Mouse (Mus musculus) limb, embryonic 12.5 days (tissue): Measurements from ENCODE around the gene Hydin. TPM values are rescaled to one million over a fixed set of nuclear protein-coding genes. Genes with fewer than 3 reads are reported as not detected.

Experiments used
- ATAC-seq: fragments of 200-750 bp; cut with Nextera tagmentation; 2 replicates; pipeline ENCODE4 v1.8.0; 2017; ENCODE audit warnings: low read depth, moderate TSS enrichment; ENCODE audit not compliant: insufficient number of reproducible peaks, insufficient read depth, low FRiP score, low TSS enrichment
- H3K27ac ChIP-seq: fragments of 300-500 bp; sonication (generic); 2 replicates; pipeline ENCODE4 v1.5.1; 2016; ENCODE audit warnings: mild to moderate bottlenecking, moderate library complexity
- H3K27me3 ChIP-seq: fragments of 300-500 bp; sonication (generic); 2 replicates; pipeline ENCODE4 v1.6.1; 2016; ENCODE audit warnings: mild to moderate bottlenecking, moderate library complexity
- H3K36me3 ChIP-seq: fragments of 300-500 bp; sonication (generic); 2 replicates; pipeline ENCODE4 v1.6.1; 2016; ENCODE audit warnings: mild to moderate bottlenecking, moderate library complexity
- H3K4me1 ChIP-seq: fragments of 300-500 bp; sonication (generic); replicated peaks from 2 replicates; pipeline ENCODE4 v1.6.1; 2016
- H3K4me2 ChIP-seq: fragments of 300-500 bp; sonication (generic); 2 replicates; pipeline ENCODE4 v1.6.1; 2016; ENCODE audit warnings: mild to moderate bottlenecking, moderate library complexity
- H3K4me3 ChIP-seq: fragments of 300-500 bp; sonication (generic); replicated peaks from 2 replicates; pipeline ENCODE4 v1.5.1; 2016; ENCODE audit warnings: mild to moderate bottlenecking
- H3K9ac ChIP-seq: fragments of 300-500 bp; sonication (generic); replicated peaks from 2 replicates; pipeline ENCODE4 v1.6.1; 2016; ENCODE audit warnings: mild to moderate bottlenecking, moderate library complexity
- H3K9me3 ChIP-seq: fragments of 300-500 bp; sonication (generic); 2 replicates; pipeline ENCODE4 v1.6.1; 2016; ENCODE audit warnings: mild to moderate bottlenecking, moderate library complexity
- WGBS: fragments of 180-500 bp; shearing (Covaris S2); methylation state at CpG from one replicate; pipeline ENCODE4 v1.1.7; 2016; 5-methylcytosine and 5-hydroxymethylcytosine counted together
- polyA plus RNA-seq: library from polyadenylated mRNA; unstranded; fragments of >200 nt; fragmentation: Nextera tagmentation; extraction: Ambion mirVana; gene quantifications from 2 replicates; pipeline ENCODE4 v1.2.1, GENCODE M21; 2016

Hydin gene
- polyA plus RNA-seq, 1 experiment from 2014 or later: 0.16 TPM

DNA sequence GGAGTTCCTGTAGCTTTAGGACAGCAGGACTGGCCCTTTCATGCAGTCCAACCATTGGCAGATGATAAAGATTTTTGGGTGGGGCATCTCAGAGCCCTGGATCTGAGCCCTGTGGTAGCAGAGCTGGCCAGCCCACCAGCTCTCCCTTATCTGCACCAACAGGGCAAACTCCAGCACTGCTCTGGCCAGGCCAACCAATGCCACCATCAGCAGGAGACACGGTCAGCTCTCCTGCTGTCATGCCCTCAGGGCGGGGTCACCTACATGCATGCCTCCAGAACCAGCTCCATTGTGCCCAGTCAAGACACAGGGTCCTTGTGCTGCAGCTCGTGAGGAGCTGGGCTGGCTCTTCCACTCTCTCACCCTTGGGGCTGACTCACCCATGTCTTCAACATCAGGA is 349.0 kb downstream of the Hydin start:
- 81% methylated on average over 3 of the region's 3 CpGs for WGBS
- H3K27me3 ChIP-seq: peaks cover 14% of the 10 kb centered on the region
- no peak for ATAC-seq

DNA sequence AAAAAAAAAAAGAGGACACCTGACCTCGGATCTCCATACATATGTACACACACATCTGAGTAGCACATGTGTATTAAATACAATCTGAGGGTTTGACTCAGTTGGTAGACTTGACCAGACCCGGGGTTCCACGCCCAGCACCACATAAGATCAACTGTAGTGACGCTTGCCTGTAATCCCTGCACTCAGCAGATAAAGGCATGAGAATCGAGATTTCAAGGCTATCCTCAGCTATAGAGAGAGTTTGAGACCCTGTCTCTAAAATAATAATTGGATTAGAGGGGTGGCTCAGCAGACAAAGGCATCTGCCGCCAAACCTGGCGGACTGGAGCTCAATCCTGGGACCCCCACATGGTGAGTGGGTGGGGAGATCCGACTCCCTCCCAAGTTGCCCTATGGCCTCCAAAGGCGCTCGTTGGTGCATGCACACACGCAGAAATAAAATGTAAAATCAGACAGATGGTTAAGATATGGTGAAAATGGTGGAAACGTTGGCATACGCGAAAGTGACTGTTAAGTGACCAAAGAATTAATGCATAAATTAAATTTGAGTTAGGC is 351.1 kb downstream of the Hydin start:
- H3K27me3 ChIP-seq: peaks cover 14% of the 10 kb centered on the region
- peak overlapping the region; percentile 96 for H3K4me3 ChIP-seq
- no peaks in the 10 kb centered on the region for H3K9me3 ChIP-seq
- peak overlapping the region; percentile 90 for H3K4me2 ChIP-seq
- no peak overlapping the region for H3K27ac ChIP-seq
- peaks cover 17% of the 10 kb centered on the region for H3K4me1 ChIP-seq
- WGBS: 26% methylated on average over 14 of the region's 14 CpGs
- H3K36me3 ChIP-seq: no peaks in the 10 kb centered on the region
- no peak; the same call in 1 of the 2 replicates for ATAC-seq
- H3K9ac ChIP-seq: no peak overlapping the region

More for the DNA sequence above, 349.0 kb downstream of the Hydin start:
- peaks cover 17% of the 10 kb centered on the region for H3K4me1 ChIP-seq
- no peak overlapping the region for H3K9ac ChIP-seq
- no peaks in the 10 kb centered on the region for H3K36me3 ChIP-seq
- no peak overlapping the region for H3K27ac ChIP-seq
- no peak overlapping the region for H3K4me2 ChIP-seq
- no peak overlapping the region for H3K4me3 ChIP-seq
- no peaks in the 10 kb centered on the region for H3K9me3 ChIP-seq

DNA sequence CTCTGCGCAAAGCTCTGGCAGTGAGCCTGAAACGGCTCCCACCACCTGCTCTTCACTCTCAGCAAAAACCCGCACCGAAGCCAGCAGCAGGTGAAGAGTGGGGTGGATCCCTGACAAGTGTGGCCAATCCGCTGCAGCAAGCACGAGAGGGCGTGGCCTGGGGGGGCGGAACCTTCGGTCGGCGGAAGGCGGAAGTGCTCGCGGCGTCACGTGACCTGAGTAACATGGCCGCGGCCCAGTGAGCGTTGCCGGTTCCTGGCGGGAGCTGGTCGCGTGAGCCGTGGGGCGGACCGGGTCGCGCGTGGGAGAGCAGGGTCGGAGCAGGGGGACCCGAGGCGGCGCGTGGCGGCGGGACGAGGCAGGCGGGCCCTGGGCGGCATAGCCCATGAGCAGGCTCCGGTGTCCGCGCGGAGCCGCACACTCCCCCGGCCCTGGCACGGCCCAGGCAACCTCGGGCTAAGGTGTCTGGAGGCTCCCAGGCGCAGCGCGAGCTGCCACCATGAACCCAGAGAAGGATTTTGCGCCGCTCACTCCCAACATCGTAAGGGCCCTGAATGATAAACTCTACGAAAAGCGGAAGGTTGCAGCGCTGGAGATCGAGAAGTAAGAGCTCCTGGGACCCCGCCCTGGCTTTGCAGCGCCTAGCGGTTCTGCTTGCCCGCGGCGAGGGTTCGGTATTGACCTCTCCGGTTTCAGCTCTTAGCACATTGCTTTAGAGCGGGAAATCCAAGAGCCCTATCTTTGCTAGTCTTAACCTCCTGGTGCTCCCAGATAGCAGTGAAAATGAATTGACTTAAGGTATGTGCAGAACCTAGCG is 351.8 kb downstream of the Hydin start, which contains the start of gene Vac14:
TSS of gene Vac14 (plus strand) at position 195 of the 817 bp plus-strand sequence.
- H3K9ac ChIP-seq: peak within 1 kb of the TSS; percentile 70
- WGBS: under 1% methylated on average over 66 of the region's 67 CpGs
- H3K4me2 ChIP-seq: peak within 1 kb of the TSS; percentile 90
- H3K36me3 ChIP-seq: no peaks in the 10 kb centered on the region
- no peaks in the 10 kb centered on the region for H3K9me3 ChIP-seq
- H3K27me3 ChIP-seq: peaks cover 11% of the 10 kb centered on the region
- no peak within 1 kb of the TSS for H3K27ac ChIP-seq
- peak within 1 kb of the TSS; percentile 96 for H3K4me3 ChIP-seq
- ATAC-seq: peak; percentile 93
- peaks cover 17% of the 10 kb centered on the region for H3K4me1 ChIP-seq

DNA sequence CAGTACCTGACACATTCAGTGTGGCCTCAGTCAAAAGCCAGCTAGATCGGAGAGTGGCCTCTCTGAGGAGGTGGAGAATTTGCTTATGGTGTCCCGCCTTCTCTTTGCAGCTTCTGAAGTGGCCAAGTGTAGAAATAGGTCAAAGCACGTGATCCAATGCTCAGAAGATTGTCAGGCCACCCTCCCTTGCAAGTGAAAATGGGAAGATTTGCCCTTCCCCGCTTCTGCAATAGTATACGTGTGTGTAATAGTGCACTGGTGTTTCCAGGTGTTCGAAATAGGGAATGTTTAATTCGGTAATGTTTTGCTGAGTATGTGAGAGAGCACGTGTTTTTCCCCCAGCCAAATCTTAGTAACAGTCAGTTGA is 352.4 kb downstream of the Hydin start:
- Histone ChIP-seq H3K4me2 (peak overlapping the region; percentile 90), H3K27ac (no peak overlapping the region), H3K27me3 (peaks cover 9% of the 10 kb centered on the region), H3K36me3 (no peaks in the 10 kb centered on the region), H3K9me3 (no peaks in the 10 kb centered on the region), H3K9ac (peak overlapping the region; percentile 70), H3K4me1 (peaks cover 17% of the 10 kb centered on the region), H3K4me3 (peak overlapping the region; percentile 96)
- ATAC-seq: no peak
- 29% methylated on average over 8 of the region's 8 CpGs for WGBS

DNA sequence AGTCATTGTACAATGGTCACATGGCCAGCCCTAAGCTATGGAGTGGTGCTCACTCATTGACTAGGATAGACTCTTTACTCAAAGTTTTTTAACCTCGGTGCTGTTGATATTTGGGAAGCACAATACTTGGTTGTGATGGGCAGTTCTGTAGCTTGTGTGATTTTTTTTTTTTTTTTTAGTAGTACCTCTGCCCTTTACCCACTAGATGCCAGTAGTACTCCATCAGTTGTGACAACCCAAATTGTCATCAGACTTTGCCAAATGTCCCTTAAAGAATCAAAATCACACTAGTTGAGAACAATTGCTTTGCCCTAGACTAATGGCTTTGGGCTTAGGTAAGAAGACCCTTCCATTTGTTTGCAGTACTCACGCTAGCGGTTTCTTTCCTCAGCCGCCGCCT is 353.1 kb downstream of the Hydin start:
- H3K4me1 ChIP-seq: peaks cover 17% of the 10 kb centered on the region
- no peak overlapping the region for H3K9ac ChIP-seq
- H3K4me3 ChIP-seq: 0 out of 2 replicates have a peak overlapping the region, but pooled peaks have one; percentile 96
- WGBS: 87% methylated on average over 5 of the region's 5 CpGs
- no peaks in the 10 kb centered on the region for H3K36me3 ChIP-seq
- peaks cover 9% of the 10 kb centered on the region for H3K27me3 ChIP-seq
- H3K9me3 ChIP-seq: no peaks in the 10 kb centered on the region
- ATAC-seq: no peak
- no peak overlapping the region for H3K27ac ChIP-seq
- H3K4me2 ChIP-seq: peak overlapping the region; percentile 90

DNA sequence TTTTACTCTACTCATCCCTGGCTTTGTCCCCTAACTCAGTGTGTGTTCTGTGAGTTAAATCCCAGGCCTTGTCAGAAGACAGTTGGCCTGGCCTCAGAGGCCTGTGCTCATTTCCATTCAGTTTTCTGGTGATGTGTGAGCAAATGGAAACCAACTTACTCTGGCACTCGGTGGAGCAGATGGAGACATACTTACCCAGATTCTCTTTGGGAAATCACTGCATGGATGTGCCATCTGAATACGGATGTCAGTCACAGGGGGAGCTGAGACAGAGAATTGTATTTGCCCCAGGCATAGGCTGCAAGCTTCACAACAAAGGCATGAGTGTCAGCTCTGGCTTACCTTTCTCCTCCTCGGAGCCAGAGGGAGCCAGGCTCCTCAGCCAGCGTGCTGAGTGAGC is 359.7 kb downstream of the Hydin start:
- H3K4me3 ChIP-seq: no peak overlapping the region
- no peaks in the 10 kb centered on the region for H3K36me3 ChIP-seq
- H3K4me1 ChIP-seq: no peaks in the 10 kb centered on the region
- H3K27me3 ChIP-seq: no peaks in the 10 kb centered on the region
- no peak for ATAC-seq
- 86% methylated on average over 4 of the region's 4 CpGs for WGBS
- no peak overlapping the region for H3K27ac ChIP-seq
- no peak overlapping the region for H3K9ac ChIP-seq
- H3K9me3 ChIP-seq: no peaks in the 10 kb centered on the region
- H3K4me2 ChIP-seq: no peak overlapping the region

DNA sequence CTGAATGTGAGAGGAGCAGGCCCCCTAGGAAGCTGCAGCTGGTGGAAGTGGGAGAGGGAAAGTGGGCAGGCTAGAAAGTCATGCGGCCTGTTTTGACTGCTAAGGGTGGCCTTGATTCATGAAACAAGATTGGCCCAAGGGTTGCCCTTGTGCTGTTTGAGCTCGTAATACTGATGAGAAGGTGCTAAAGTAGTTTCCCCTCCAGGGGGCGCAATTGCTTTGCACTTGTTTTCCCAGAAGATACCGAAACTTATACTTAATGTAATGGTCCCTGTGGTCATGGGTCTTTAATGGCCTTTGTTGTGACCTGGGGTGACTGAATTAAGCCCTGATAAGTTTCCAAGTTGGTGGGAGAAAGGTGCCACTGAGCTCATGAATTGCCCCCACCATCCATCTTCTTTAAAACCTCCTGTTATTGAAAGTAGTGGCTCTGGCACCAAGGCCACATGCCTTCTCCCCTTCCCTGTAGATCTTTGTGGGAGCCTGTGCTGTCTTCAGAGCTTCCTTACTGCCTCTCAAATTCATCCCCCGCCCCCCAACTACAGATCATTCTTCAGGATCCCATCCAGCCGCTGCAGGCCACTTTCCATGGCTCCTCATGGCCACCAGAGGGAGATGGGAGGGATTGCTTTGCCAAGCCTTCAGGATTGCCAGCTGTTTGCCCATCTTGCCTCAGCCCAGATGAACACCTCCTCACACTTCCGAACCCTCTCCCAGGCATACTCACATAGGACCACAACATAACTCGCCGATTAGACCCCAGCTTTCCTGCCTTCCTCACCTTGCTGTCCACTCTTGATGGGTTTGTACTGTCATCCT is 362.7 kb downstream of the Hydin start:
- H3K36me3 ChIP-seq: peaks cover 27% of the 10 kb centered on the region
- no peaks in the 10 kb centered on the region for H3K4me1 ChIP-seq
- no peak overlapping the region for H3K4me2 ChIP-seq
- no peak for ATAC-seq
- no peaks in the 10 kb centered on the region for H3K27me3 ChIP-seq
- WGBS: 72% methylated on average over 9 of the region's 9 CpGs
- no peak overlapping the region for H3K27ac ChIP-seq
- no peaks in the 10 kb centered on the region for H3K9me3 ChIP-seq
- no peak overlapping the region for H3K4me3 ChIP-seq
- no peak overlapping the region for H3K9ac ChIP-seq

DNA sequence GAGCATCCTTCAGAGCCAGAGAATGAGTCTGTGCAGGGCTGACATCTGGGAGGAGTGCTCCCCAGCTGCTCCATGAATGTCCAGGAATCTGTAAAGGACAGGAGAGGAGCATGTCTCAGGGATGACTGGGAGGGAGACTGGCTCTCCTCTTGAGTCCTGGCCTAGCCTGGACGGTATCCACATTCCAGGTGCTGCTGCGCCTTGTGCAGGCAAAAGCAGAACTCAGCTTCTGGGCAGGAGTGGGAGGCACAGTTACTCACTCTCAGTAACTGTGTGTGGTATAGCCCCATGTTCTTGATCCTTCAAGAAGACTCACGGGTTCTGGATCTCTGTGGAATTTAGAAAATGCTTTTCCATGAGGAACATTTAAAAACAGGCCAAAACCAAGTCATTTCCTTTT is 363.3 kb downstream of the Hydin start:
- Histone ChIP-seq H3K4me1 (no peaks in the 10 kb centered on the region), H3K27ac (no peak overlapping the region), H3K9me3 (no peaks in the 10 kb centered on the region), H3K4me3 (no peak overlapping the region), H3K27me3 (no peaks in the 10 kb centered on the region), H3K9ac (no peak overlapping the region), H3K4me2 (no peak overlapping the region), H3K36me3 (peaks cover 33% of the 10 kb centered on the region)
- 87% methylated on average over 3 of the region's 3 CpGs for WGBS
- no peak for ATAC-seq

DNA sequence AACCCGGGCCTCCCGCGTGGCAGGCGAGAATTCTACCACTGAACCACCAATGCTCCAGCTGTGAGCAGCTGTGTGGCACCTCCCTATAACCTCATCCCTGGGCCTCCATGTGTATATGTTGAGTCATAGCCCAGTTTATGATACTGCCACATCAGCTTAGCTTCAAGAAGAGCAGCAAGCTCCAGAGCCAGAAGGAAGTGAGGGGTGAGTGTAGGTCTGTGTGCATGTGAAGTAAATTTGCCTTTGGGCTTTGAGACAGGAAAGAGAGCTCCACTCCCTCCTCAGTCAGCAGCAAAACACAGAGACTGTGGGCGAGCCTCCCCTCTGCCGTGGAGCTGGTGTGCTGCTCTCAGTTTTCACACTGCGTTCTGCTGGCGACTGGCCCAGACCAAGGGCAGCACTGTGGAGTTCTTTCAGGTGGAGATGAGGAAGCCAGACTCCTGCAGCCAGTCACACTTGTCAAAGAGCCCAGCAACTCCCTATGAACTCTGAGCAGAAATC is 363.8 kb downstream of the Hydin start:
- no peak for ATAC-seq
- Histone ChIP-seq H3K9me3 (no peaks in the 10 kb centered on the region), H3K27ac (no peak overlapping the region), H3K4me1 (no peaks in the 10 kb centered on the region), H3K27me3 (no peaks in the 10 kb centered on the region), H3K4me3 (no peak overlapping the region), H3K36me3 (peaks cover 38% of the 10 kb centered on the region), H3K9ac (no peak overlapping the region), H3K4me2 (no peak overlapping the region)
- 83% methylated on average over 8 of the region's 8 CpGs for WGBS

DNA sequence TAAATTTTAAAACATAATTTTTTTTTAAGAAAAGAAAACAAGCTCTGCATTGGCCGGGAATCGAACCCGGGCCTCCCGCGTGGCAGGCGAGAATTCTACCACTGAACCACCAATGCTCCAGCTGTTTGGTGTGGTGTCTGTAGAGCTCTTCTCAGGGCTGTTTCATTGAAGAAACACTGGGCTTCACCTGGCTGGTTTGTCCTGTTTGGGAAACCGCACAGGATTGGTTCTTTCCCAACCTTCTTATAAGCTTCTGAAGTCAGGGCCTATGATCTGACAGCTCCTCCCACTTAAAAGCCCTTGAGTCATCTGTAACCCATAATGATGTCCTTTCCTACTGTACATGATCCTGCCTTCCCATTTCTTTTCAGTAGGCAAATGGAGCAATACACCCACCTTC is 364.4 kb downstream of the Hydin start:
- Histone ChIP-seq H3K27ac (no peak overlapping the region), H3K9ac (no peak overlapping the region), H3K4me2 (no peak overlapping the region), H3K9me3 (no peaks in the 10 kb centered on the region), H3K4me3 (no peak overlapping the region), H3K4me1 (no peaks in the 10 kb centered on the region), H3K27me3 (no peaks in the 10 kb centered on the region), H3K36me3 (peaks cover 44% of the 10 kb centered on the region)
- no peak for ATAC-seq
- WGBS: 90% methylated on average over 7 of the region's 7 CpGs

DNA sequence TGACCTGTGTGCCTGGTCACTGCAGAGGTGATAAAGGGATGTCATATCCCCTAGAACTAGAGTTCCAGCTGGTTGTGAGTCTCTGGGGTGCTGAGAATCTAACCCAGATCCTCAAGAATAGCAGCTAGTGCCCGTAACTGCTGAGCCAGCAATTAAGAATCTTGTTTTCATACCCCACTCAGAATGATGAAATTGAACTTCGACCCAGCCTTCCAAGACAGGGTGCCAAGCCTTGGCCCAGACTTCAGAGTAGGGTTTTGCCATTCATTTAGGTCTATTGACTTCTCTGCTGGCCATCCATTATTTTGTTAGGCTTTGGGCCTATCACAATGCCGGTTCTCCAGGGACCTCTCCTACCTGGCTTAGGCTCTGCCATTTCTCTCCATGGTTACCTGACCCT is 367.0 kb downstream of the Hydin start:
- no peak for ATAC-seq
- H3K36me3 ChIP-seq: peaks cover 59% of the 10 kb centered on the region

More for the DNA sequence above, 367.0 kb downstream of the Hydin start:
- no peak overlapping the region for H3K4me2 ChIP-seq
- no peaks in the 10 kb centered on the region for H3K9me3 ChIP-seq
- no peak overlapping the region for H3K9ac ChIP-seq
- H3K4me1 ChIP-seq: no peaks in the 10 kb centered on the region
- 87% methylated on average over 3 of the region's 3 CpGs for WGBS
- H3K4me3 ChIP-seq: no peak overlapping the region
- H3K27me3 ChIP-seq: no peaks in the 10 kb centered on the region
- H3K27ac ChIP-seq: no peak overlapping the region
